Mouse (Mus musculus): ENCODE measurements around the gene Kif12.
A peak's percentile ranks its signal among the peaks of the same experiment; 100 is the strongest.

Kif12 gene

DNA sequence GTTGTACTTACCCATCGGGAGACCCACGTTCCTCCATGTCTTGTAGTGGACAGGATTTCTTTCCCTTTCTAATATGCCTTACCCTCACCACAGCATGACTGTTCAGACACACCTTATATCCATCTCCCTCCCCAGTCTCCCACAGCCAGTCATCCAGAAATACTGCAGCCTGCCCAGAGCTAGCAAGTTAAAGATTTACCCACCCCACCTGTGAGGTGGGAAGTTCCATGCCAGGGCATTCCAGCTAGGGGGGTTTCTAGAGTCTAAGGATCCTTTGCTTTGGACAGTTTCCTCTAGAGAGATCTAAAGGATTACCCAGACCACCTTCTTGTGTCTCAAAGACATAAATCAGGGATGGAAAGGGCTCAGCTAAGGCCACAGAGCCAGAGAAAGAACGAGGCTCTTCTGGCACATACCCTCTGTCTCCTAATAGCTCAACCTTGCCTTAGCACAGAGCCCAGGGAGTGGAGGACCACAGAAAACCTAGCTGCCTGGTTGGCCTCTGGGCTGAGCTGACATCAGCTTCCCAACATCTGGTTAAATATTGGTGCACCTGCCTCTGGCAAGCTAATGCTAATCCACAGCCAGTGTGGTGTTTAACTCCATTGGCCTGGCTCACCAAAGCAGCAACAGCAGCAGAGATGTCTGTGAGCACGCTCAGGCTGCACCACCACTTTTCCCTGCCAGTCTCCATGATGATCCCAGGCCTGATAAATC, at the start of gene Kif12:
Kif12 (minus strand) TSS at position 163 of the 717 bp plus-strand sequence.
- DNase-seq (ENCODE audit: low read depth, low spot score) = no peak

GRCm38 (mm10) chr4:63221096-63221958, 49.4 kb upstream of the Kif12 start:
- peak; percentile 59 for DNase-seq (ENCODE audit: low read depth, low spot score)

GRCm38 (mm10) chr4:63219635-63220034, 47.7 kb upstream of the Kif12 start:
- DNase-seq (ENCODE audit: low read depth, low spot score) = no peak

DNA sequence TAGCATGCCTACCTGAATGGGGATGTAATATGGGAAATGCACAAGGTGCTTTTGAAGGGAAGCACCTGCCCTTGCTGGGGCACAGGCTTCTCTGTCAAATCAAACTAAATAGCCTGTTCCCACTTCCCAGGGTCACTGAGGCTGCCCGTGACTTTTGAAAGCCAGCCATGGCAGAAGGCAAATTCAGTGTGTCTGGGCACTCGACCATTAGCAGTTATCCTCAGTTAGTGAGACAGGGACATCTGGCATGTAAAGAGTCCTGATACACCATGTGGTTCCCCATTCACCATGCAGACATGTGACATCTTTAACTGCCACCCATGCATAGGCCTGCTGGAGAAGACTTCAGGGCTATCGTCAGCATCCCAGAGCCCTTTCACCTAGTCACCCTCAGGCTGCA, 47.1 kb upstream of the Kif12 start:
- DNase-seq (ENCODE audit: low read depth, low spot score) = no peak

DNA sequence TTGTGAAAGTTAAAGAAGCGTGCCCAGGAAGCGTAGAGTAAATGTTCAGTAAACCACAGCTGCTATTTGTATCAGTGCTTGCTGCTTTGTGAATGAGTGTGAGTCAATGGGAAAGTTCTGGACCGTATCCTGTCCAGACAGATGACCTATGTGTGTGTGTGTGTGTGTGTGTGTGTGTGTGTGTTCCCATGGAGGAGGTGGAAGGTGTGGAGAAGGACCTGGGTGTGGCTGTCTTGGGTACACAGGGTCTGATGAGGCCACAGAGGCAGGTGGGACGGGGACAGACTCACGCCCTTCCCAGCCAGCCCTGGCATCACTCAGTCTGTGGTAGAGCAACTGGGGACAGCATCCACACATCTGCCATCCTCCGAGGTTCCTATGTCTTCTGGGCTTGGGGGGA, 45.6 kb upstream of the Kif12 start:
- DNase-seq (ENCODE audit: low read depth, low spot score) = peak; percentile 40

DNA sequence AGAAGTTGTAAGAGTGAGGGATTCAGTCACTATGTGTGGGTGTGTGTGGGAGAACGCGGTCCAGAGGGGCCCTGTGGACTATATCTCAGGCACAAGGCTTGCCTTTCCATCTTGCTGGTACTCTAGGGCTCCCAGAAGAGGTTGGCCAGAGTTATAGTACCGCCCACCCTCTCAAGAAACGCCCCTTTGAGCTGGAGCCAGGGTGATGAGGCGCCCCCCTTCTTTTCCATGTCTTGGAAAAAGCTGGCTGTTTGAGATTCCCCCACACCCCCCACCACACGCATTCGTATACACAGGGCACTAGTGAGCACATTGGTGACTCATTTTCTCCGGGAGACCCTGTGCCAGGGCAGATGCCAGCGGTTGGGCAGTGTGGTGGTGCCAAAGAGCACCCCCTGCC, 44.6 kb upstream of the Kif12 start:
- DNase-seq (ENCODE audit: low read depth, low spot score) = peak; percentile 48

- DNase-seq (ENCODE audit: low read depth, low spot score) = peak; percentile 56
Measured at GRCm38 (mm10) chr4:63215993-63216531, 44.1 kb upstream of the Kif12 start.

DNA sequence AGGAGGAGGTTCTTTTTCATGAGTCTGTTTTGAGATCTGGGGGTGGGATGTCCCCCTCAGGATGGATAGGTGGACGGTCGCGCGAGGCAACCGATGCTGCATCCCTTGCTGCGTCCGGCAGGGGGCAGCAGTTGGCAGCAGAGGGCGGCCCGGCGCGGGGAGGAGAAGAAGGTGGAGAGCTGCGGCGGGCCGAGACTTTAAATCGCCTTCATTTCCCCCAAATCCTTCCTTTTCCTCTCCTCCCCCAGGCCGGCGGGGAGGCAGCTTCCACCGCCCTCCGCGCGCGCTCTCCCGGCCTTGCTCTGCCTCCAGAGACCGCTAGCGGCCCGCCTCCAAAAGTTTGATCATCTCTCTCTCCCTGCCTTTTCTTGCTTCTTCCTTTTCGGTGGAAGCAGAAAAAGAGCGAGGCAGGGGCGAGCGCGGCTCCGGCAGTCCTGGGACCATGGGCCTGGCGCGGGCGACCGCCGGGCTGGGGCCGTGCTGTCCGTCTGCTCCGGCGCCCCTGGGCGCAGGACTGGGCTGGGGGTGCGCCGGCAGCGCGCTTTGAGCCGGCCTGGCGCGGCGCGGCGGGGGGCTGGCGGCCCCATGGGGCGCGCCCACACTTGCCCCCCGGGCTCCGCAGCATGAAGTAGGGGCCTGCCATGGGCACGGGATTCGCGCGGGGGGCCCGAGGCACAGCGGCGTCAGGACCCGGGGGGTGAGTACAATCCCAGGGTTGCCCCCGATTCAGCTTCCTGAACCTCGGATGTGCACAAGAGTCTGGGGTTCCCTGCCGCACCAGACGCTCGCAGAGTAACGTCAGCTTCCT, 43.5 kb upstream of the Kif12 start:
- peak; percentile 71 for DNase-seq (ENCODE audit: low read depth, low spot score)

- DNase-seq (ENCODE audit: low read depth, low spot score) = no peak
Measured at GRCm38 (mm10) chr4:63213907-63214621, 42.1 kb upstream of the Kif12 start, which contains the start of gene Col27a1. Gene Col27a1 (plus strand): TSS chr4:63214004.

DNA sequence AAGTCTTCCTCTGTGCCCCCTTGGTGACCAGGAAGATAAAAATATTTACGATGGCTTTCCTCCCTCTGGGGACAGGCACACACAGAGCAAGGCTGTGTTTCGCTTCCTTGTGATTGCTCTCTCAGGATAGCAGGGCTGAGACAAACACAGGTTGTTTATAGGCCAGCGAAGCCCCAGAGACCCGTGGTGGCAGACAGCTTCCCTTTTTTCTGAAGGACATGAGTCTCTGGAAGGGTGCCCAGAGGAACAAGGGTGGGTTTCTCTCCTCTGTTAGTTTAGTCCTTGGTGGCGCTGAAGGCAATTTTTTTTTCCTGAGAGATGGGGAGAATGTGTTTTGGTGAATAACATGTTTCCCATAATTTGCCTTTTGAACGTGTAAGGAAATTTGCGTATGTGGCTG, 33.7 kb upstream of the Kif12 start:
- no peak for DNase-seq (ENCODE audit: low read depth, low spot score)

- no peak for DNase-seq (ENCODE audit: low read depth, low spot score)
Measured at GRCm38 (mm10) chr4:63203874-63204273, 31.9 kb upstream of the Kif12 start.

DNA sequence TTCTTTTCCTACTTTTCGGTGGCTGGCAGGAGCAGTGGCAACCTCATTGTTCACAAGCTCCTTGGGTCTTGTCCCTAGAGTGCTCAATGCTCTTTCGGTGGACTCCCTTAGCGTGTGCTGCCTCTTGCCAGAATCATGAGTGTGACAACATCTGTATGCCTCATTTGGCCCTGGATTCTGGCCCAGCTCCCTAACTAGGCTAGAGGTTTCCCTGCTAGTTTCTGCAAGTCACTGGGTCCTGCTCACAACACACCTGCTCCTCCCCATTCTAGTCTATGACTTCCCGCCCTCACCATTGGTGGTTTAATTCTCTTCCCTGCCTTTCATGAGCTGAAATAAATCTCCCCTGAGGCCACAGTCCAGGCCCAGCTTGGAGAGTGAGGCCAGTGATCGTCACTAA, 27.4 kb upstream of the Kif12 start:
- DNase-seq (ENCODE audit: low read depth, low spot score) = no peak

DNA sequence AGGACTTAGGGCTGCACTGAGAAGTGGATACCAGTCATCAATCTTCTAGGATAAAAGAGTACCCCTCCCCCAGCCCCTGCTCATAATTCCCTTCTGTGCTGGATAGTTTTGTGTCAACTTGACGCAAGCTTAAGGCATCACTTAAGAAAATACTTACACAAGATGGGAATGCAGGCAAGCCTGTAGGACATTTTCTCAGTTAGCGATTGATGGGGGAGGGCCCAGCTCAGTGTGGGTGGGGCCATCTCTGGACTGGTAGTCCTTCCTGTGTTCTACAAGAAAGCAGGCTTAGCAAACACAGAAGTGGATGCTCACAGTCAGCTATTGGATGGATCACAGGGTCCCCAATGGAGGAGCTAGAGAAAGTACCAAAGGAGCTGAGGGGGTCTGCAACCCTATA, 22.4 kb upstream of the Kif12 start:
- DNase-seq (ENCODE audit: low read depth, low spot score) = no peak

- DNase-seq (ENCODE audit: low read depth, low spot score) = no peak
Measured at GRCm38 (mm10) chr4:63191641-63192040, 19.7 kb upstream of the Kif12 start.

GRCm38 (mm10) chr4:63186281-63186870, 14.4 kb upstream of the Kif12 start:
- no peak for DNase-seq (ENCODE audit: low read depth, low spot score)

DNA sequence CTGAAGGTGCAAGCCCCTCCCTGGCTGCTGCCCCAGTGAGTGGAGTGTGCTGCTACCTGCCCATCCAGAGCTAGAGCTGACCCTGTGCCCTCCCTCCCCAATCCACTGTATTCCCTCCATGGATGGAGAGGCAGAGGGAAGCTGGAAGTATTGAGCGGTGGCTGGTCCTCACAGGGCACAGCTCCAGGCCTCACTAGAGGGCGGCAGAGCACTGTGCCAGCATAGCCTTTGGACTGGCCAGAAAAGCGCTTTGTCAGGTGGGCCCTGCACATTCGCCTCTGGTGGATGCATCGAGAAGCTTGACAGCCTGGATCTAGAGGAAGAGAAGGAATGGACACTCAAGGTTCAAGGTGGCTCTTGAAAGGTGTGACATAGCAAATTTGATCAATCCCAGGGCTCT, 9.6 kb upstream of the Kif12 start:
- peak; percentile 69 for DNase-seq (ENCODE audit: low read depth, low spot score)

GRCm38 (mm10) chr4:63171122-63171521, 809 bp downstream of the Kif12 start:
- DNase-seq (ENCODE audit: low read depth, low spot score) = no peak

DNA sequence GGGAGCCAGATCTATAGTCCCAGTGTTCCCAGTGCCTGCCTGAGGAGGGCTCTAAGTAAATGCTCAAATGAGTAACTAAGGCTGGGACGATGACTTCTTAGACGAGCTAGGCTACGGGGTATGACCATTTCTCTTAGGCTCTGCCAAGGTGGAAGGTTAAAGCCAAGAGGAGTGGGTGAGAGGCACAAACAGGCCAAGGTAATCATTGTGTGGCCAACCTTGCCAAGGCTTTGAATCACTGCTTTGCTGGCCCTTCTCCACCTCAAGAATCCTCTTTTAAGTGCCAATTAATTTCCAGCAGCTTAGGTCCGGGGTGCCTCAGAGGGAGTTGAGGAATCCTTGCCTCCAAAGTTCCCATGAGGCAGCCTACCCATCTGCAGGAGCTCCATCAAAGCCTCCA, 1.9 kb downstream of the Kif12 start:
- no peak for DNase-seq (ENCODE audit: low read depth, low spot score)

GRCm38 (mm10) chr4:63166323-63166722, 5.6 kb downstream of the Kif12 start:
- DNase-seq (ENCODE audit: low read depth, low spot score) = no peak

GRCm38 (mm10) chr4:63165636-63166035, 6.3 kb downstream of the Kif12 start:
- no peak for DNase-seq (ENCODE audit: low read depth, low spot score)

All from 3T3-L1 (cell line).